Mouse (Mus musculus): ENCODE results near the gene Pcbp4. TPM values are rescaled to one million over a fixed set of nuclear protein-coding genes. Genes with fewer than 3 reads are reported as not detected.

Gene Pcbp4
- polyA plus RNA-seq, 1 experiment from 2014 or later, result 242 TPM

- no peaks in the 10 kb centered on the region for H3K27me3 ChIP-seq (ENCODE audit: control insufficient read depth, insufficient read depth, low read depth, low read length)
- no peaks in the 10 kb centered on the region for H3K9me3 ChIP-seq (replicated peaks; ENCODE audit: control insufficient read depth, low read length, poor library complexity, severe bottlenecking)
- ATAC-seq, result peak; percentile 50
- WGBS, result 26% methylated on average over 26 of the region's 26 CpGs
- peak within 1 kb of the TSS; percentile 75 for H3K4me2 ChIP-seq (ENCODE audit: low read length)
- H3K9ac ChIP-seq (ENCODE audit: low read depth, low read length), result peak within 1 kb of the TSS; percentile 77
- H3K4me1 ChIP-seq (ENCODE audit: control insufficient read depth, insufficient read depth, low read length), result peaks cover 12% of the 10 kb centered on the region; the same call in 1 of the 2 replicates
- H3K36me3 ChIP-seq (ENCODE audit: control insufficient read depth, insufficient read depth, low read length), result peaks cover 21% of the 10 kb centered on the region
- peak within 1 kb of the TSS; percentile 45 for H3K4me3 ChIP-seq (ENCODE audit: low read depth, low read length)
- peak within 1 kb of the TSS; percentile 81 for H3K27ac ChIP-seq (ENCODE audit: low read length)
These were observed 12.6 kb downstream of the Pcbp4 start, which contains the start of gene Gpr62 for GRCm38 (mm10) chr9:106465571-106466200. Gene Gpr62 (minus strand): TSS chr9:106465938.

GRCm38 (mm10) chr9:106466721-106467120 lies 13.6 kb downstream of the Pcbp4 start:
- Histone ChIP-seq H3K4me3 (ENCODE audit: low read depth, low read length) (no peak overlapping the region), H3K4me1 (ENCODE audit: control insufficient read depth, insufficient read depth, low read length) (peaks cover 12% of the 10 kb centered on the region; the same call in 1 of the 2 replicates), H3K9ac (ENCODE audit: low read depth, low read length) (no peak overlapping the region), H3K27ac (ENCODE audit: low read length) (no peak overlapping the region), H3K27me3 (ENCODE audit: control insufficient read depth, insufficient read depth, low read depth, low read length) (0 out of 2 replicates have a peak, but pooled peaks cover 3% of the 10 kb centered on the region), H3K9me3 (replicated peaks; ENCODE audit: control insufficient read depth, low read length, poor library complexity, severe bottlenecking) (no peaks in the 10 kb centered on the region), H3K4me2 (ENCODE audit: low read length) (no peak overlapping the region), H3K36me3 (ENCODE audit: control insufficient read depth, insufficient read depth, low read length) (peaks cover 13% of the 10 kb centered on the region)
- 94% methylated on average over 6 of the region's 6 CpGs for WGBS
- no peak for ATAC-seq

- H3K4me2 ChIP-seq (ENCODE audit: low read length), result no peak overlapping the region
- no peak overlapping the region for H3K27ac ChIP-seq (ENCODE audit: low read length)
- no peak for ATAC-seq
- H3K4me3 ChIP-seq (ENCODE audit: low read depth, low read length), result no peak overlapping the region
- no peak overlapping the region for H3K9ac ChIP-seq (ENCODE audit: low read depth, low read length)
- H3K27me3 ChIP-seq (ENCODE audit: control insufficient read depth, insufficient read depth, low read depth, low read length), result 0 out of 2 replicates have a peak, but pooled peaks cover 3% of the 10 kb centered on the region
- WGBS, result 88% methylated on average over 7 of the region's 7 CpGs
- peaks cover 12% of the 10 kb centered on the region; the same call in 1 of the 2 replicates for H3K4me1 ChIP-seq (ENCODE audit: control insufficient read depth, insufficient read depth, low read length)
- no peaks in the 10 kb centered on the region for H3K9me3 ChIP-seq (replicated peaks; ENCODE audit: control insufficient read depth, low read length, poor library complexity, severe bottlenecking)
- H3K36me3 ChIP-seq (ENCODE audit: control insufficient read depth, insufficient read depth, low read length), result peaks cover 11% of the 10 kb centered on the region
These were observed 14.7 kb downstream of the Pcbp4 start for GRCm38 (mm10) chr9:106467746-106468145.

- Histone ChIP-seq H3K4me1 (ENCODE audit: control insufficient read depth, insufficient read depth, low read length) (peaks cover 12% of the 10 kb centered on the region; the same call in 1 of the 2 replicates), H3K4me3 (ENCODE audit: low read depth, low read length) (no peak overlapping the region), H3K27me3 (ENCODE audit: control insufficient read depth, insufficient read depth, low read depth, low read length) (0 out of 2 replicates have a peak, but pooled peaks cover 3% of the 10 kb centered on the region), H3K9ac (ENCODE audit: low read depth, low read length) (no peak overlapping the region), H3K36me3 (ENCODE audit: control insufficient read depth, insufficient read depth, low read length) (no peaks in the 10 kb centered on the region), H3K9me3 (replicated peaks; ENCODE audit: control insufficient read depth, low read length, poor library complexity, severe bottlenecking) (no peaks in the 10 kb centered on the region), H3K4me2 (ENCODE audit: low read length) (no peak overlapping the region), H3K27ac (ENCODE audit: low read length) (no peak overlapping the region)
- 77% methylated on average over 6 of the region's 6 CpGs for WGBS
- no peak for ATAC-seq
These were observed 16.2 kb downstream of the Pcbp4 start for GRCm38 (mm10) chr9:106469317-106469716.

GRCm38 (mm10) chr9:106469776-106470175 lies 16.7 kb downstream of the Pcbp4 start:
- 77% methylated on average over 9 of the region's 9 CpGs for whole genome bisulfite sequencing
- Histone ChIP-seq H3K27me3 (ENCODE audit: control insufficient read depth, insufficient read depth, low read depth, low read length) (0 out of 2 replicates have a peak, but pooled peaks cover 3% of the 10 kb centered on the region), H3K27ac (ENCODE audit: low read length) (no peak overlapping the region), H3K4me1 (ENCODE audit: control insufficient read depth, insufficient read depth, low read length) (peaks cover 8% of the 10 kb centered on the region; the same call in 1 of the 2 replicates), H3K9me3 (replicated peaks; ENCODE audit: control insufficient read depth, low read length, poor library complexity, severe bottlenecking) (no peaks in the 10 kb centered on the region), H3K36me3 (ENCODE audit: control insufficient read depth, insufficient read depth, low read length) (no peaks in the 10 kb centered on the region), H3K4me3 (ENCODE audit: low read depth, low read length) (no peak overlapping the region), H3K9ac (ENCODE audit: low read depth, low read length) (no peak overlapping the region), H3K4me2 (ENCODE audit: low read length) (no peak overlapping the region)
- no peak for ATAC-seq

GRCm38 (mm10) chr9:106470991-106471750 lies 18.1 kb downstream of the Pcbp4 start:
- ATAC-seq, result no peak
- 60% methylated on average over 14 of the region's 14 CpGs for WGBS
- H3K4me1 ChIP-seq (ENCODE audit: control insufficient read depth, insufficient read depth, low read length), result no peaks in the 10 kb centered on the region
- H3K36me3 ChIP-seq (ENCODE audit: control insufficient read depth, insufficient read depth, low read length), result no peaks in the 10 kb centered on the region
- H3K9me3 ChIP-seq (replicated peaks; ENCODE audit: control insufficient read depth, low read length, poor library complexity, severe bottlenecking), result no peaks in the 10 kb centered on the region
- no peak overlapping the region for H3K4me3 ChIP-seq (ENCODE audit: low read depth, low read length)
- H3K27ac ChIP-seq (ENCODE audit: low read length), result no peak overlapping the region
- 0 out of 2 replicates have a peak, but pooled peaks cover 3% of the 10 kb centered on the region for H3K27me3 ChIP-seq (ENCODE audit: control insufficient read depth, insufficient read depth, low read depth, low read length)
- H3K4me2 ChIP-seq (ENCODE audit: low read length), result no peak overlapping the region
- H3K9ac ChIP-seq (ENCODE audit: low read depth, low read length), result no peak overlapping the region

- ATAC-seq, result no peak
- 0 out of 2 replicates have a peak, but pooled peaks cover 2% of the 10 kb centered on the region for H3K4me1 ChIP-seq (ENCODE audit: control insufficient read depth, insufficient read depth, low read length)
- no peak overlapping the region for H3K27ac ChIP-seq (ENCODE audit: low read length)
- H3K36me3 ChIP-seq (ENCODE audit: control insufficient read depth, insufficient read depth, low read length), result no peaks in the 10 kb centered on the region
- no peak overlapping the region for H3K9ac ChIP-seq (ENCODE audit: low read depth, low read length)
- 17% methylated on average over 5 of the region's 5 CpGs for WGBS
- H3K27me3 ChIP-seq (ENCODE audit: control insufficient read depth, insufficient read depth, low read depth, low read length), result 0 out of 2 replicates have a peak, but pooled peaks cover 3% of the 10 kb centered on the region
- no peaks in the 10 kb centered on the region for H3K9me3 ChIP-seq (replicated peaks; ENCODE audit: control insufficient read depth, low read length, poor library complexity, severe bottlenecking)
- H3K4me3 ChIP-seq (ENCODE audit: low read depth, low read length), result no peak overlapping the region
- no peak overlapping the region for H3K4me2 ChIP-seq (ENCODE audit: low read length)
These were observed 18.8 kb downstream of the Pcbp4 start for GRCm38 (mm10) chr9:106471892-106472291.

GRCm38 (mm10) chr9:106472321-106472720 lies 19.2 kb downstream of the Pcbp4 start:
- Histone ChIP-seq H3K4me3 (ENCODE audit: low read depth, low read length) (no peak overlapping the region), H3K36me3 (ENCODE audit: control insufficient read depth, insufficient read depth, low read length) (no peaks in the 10 kb centered on the region), H3K9ac (ENCODE audit: low read depth, low read length) (no peak overlapping the region), H3K4me1 (ENCODE audit: control insufficient read depth, insufficient read depth, low read length) (0 out of 2 replicates have a peak, but pooled peaks cover 2% of the 10 kb centered on the region), H3K4me2 (ENCODE audit: low read length) (no peak overlapping the region), H3K27me3 (ENCODE audit: control insufficient read depth, insufficient read depth, low read depth, low read length) (0 out of 2 replicates have a peak, but pooled peaks cover 3% of the 10 kb centered on the region), H3K9me3 (replicated peaks; ENCODE audit: control insufficient read depth, low read length, poor library complexity, severe bottlenecking) (no peaks in the 10 kb centered on the region), H3K27ac (ENCODE audit: low read length) (no peak overlapping the region)
- ATAC-seq, result no peak
- WGBS, result 68% methylated on average over 4 of the region's 4 CpGs

Data from midbrain, embryonic 16.5 days (tissue).